Mouse (Mus musculus): ENCODE measurements around the gene Copa.

DNA sequence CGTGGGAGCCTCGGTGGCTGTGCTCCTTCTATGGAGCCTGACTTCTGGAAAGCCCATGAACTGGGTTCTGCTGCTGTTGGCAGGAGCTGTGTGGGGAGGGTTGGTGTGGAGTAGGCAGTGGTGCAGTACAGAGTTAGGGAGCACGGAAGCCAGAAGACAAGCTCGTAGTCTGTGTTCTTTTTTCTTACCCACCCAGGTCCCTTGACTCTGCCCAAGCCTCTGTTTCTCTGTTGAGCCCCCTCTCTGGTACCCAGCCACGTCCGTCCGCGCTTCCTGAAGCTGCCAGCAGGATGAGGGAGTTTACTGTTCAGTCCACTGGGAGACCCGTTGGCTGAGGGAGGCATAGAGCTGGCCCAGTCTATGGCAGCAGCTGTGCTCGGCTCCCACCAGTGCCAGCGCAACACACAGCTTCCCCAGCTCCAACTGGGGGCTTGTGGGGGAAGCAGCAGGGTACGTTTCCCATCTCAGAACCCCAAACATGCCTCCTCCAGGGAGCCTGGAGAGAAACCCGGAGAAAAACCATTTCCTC is 17.7 kb upstream of the Copa start:
- TF ChIP-seq CTCF (conservative IDR thresholded peaks at IDR 0.05; ENCODE audit: low read length) = no peak; the same call in 1 of the 2 replicates
- no peak for TF ChIP-seq POU5F1 (IDR thresholded peaks at IDR 0.05; ENCODE audit: borderline replicate concordance, low read length)

Measured in E14TG2a.4 (cell line).